Mouse (Mus musculus): ENCODE results near the gene Cldn34b3. TPM values are rescaled to one million over a fixed set of nuclear protein-coding genes. Genes with fewer than 3 reads are reported as not detected.
"Not testable (repeated sequence)": the region's sequence is repeated elsewhere in the genome, so short reads cannot be mapped to it uniquely, and the experiment has no call there.

The Cldn34b3 gene
- not detected in 2 replicates for polyA plus RNA-seq (2015; fragmentation: Nextera tagmentation; extraction: Ambion mirVana)

DNA sequence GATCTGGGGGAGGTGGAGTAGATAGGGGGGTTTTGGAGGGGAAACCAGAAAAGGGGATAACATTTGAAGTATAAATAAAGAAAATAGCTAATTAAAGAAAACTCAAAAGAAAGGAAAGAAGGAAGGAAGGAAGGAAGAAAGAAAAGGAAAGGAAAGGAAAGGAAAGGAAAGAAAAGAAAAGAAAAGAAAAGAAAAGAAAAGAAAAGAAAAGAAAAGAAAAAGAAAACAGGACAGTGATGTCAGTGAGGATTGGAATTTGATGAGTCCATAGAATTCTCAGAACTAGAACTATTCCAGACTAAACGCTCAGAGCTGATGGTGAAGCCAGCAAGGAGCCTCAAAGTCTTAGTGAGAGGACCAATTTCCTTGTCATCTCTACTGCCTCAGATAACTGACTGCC lies at the start of gene Cldn34b3:
TSS of gene Cldn34b3 (plus strand) at position 301 of the 400 bp plus-strand sequence.
- H3K36me3 ChIP-seq; H3K27ac ChIP-seq (replicated peaks); H3K9ac ChIP-seq; H3K4me3 ChIP-seq; H3K4me1 ChIP-seq (replicated peaks); H3K27me3 ChIP-seq; ATAC-seq (ENCODE audit: low FRiP score, low read depth); H3K4me2 ChIP-seq; H3K9me3 ChIP-seq: not testable (repeated sequence)
- 84% methylated on average over 1 of the region's 1 CpGs for WGBS

Other genes with a start within 250 kb of the Cldn34b3 start
- not detected in 2 replicates for gene Cldn34b4, start 129.0 kb downstream of the Cldn34b3 start, polyA plus RNA-seq (2015; fragmentation: Nextera tagmentation; extraction: Ambion mirVana)